Mouse (Mus musculus) adrenal gland (tissue): Measurements from ENCODE around the gene Stkld1.

Experiments used
- intact Hi-C: fragments of 180-260 bp; cut with DNase I; formaldehyde crosslinking; loops from one replicate; pipeline ENCODE4 v1.15.1; 2025

The Stkld1 gene

DNA sequence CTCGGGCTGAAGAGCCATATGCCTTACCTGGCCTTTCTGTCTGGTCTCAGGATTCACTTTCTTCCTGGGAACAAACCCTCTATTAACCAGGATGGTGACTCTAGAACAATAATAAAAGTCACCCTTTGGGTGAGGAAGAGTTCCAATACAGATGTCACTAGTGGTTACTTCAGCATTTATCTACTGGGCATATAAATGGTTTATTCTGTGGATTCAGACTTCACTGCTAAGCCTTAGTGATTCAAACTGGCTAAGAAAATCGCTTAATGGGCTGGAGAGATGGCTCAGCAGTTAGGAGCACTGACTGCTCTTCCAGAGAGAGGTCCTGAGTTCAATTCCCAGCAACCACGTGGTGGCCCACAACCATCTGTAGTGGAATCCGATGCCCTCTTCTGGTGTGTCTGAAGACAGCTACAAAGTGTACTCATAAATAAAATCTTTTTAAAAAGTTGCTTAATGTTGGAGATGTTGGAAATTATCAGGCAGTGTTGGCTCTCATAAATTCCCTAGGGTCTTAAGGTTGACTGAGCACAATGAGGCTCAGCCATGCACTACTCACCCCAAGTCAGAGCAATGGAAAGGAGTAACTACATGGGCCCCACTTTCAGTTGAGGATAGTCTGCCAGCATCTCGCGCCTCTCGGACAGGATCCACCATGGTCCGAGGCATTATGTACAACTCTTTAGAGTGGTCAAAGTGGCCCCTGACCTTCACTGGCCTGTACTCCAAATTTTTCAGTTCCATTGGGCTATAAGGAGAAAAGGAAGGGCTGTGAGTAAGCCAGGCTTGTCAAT is 19.5 kb upstream of the Stkld1 start:
- intact Hi-C loops = no loop called here

DNA sequence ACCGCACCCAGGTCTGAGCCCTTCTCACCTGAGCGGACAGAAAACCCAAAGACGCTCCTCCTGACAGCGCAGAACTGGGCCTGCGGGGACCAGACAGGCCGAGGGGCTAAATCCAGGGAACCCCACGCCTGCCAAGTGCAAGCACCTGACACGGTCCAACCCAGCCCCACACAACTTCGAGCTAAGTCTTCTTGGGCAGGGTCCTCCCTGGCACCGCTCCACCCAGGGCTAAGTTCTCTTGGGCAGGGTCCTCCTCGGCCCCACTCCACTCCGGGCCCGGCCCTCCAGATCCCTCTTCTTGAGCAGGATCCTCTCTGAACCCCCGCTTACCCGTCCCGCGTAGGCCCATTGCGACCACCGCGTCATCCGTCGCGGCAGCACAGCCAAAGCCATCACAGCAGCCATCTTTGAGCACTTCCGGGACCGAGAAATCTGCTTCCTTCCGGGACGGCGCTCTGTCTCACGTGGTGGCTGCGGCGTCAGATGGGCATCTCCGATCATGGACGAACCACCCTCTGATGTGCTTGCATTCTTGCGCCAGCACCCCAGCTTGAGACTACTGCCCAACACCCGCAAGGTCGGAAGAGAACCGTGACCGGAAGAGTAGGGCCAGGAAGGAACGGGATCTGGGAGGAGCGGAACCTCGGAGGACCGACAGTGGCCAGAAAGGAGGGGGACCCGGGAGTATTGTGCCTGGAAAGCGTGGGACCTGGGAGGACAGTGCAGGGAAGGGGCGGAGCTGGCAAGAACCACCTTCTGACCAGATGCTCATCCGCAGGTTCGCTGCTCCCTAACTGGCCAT is 17.7 kb upstream of the Stkld1 start, which contains the start of the genes Surf2 and Surf1:
Gene Surf2, plus strand, starts transcription at position 441 of the 802 bp plus-strand sequence.
Gene Surf1, minus strand, starts transcription at position 604 of the 802 bp plus-strand sequence.
- intact Hi-C loops = no loop called here

DNA sequence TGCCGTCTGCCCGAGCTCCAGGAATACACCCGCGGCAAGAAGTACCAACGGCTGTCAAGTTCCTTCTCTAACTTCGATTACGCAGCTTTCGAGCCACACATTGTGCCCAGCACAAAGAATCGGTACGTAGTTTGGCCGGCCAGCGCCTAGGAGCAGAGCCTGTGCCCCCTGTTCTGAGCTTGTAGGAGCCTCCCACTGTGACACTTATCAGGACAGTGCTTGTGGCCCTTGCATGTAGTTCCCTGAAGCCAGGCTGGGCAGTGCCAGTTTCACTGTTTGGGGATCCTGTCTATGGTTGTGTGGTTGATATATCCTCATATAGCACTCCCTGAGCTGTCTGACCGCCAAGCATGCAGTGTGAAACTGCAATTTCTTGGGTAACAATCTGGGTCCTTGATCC is 17.1 kb upstream of the Stkld1 start:
- intact Hi-C loops = no loop called here

DNA sequence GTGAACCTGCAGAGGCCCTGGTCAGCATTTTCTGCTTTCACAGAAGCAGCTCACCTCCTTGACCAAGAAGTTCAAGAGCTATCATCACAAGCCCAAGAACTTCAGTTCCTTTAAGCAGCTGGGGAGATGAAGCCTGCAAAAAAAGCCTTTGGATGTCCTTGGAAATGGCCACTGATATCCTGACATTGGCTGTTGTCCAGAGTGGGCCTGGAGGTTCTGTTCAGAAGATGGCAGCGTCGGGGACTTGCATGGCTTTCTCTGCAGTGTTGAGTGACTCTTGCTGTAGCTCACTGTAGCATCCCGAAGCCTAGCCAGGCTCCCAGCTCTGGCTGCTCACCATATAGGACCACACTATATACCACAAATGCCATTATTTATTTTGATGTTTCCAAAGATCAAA is 14.2 kb upstream of the Stkld1 start:
- intact Hi-C loops = no loop called here

DNA sequence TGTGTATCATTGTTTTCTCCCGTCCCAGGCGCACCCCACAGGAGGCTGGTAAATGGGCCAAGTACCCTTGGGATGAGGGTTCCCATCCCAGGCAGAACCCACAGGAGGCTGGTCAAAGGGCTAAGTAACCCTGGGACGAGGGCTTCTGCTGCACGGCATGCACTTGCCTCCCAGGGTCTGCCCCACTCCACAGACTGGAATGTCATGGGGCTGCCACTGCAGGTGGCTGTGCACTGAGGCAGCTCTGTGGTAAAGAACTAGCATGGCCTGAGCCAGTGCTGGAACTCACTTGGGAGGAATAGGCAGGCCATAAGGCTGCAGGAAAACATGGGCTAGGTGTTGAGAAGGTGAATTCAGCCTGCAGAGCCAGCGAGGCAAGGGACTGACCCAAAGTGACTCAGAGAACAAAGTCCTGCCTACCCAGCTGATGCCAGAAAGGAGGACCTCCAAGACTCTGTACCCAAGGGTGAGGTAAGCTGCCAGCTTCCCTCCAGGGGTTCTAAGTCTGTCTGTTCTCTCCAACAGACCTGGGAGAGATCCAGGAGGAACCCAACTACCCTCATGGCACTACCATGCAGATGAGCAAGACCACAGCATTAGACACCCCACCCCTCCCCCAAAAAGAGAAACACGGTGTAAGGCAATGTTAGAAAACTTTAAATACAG is 13.5 kb upstream of the Stkld1 start:
- intact Hi-C loops = no loop called here

DNA sequence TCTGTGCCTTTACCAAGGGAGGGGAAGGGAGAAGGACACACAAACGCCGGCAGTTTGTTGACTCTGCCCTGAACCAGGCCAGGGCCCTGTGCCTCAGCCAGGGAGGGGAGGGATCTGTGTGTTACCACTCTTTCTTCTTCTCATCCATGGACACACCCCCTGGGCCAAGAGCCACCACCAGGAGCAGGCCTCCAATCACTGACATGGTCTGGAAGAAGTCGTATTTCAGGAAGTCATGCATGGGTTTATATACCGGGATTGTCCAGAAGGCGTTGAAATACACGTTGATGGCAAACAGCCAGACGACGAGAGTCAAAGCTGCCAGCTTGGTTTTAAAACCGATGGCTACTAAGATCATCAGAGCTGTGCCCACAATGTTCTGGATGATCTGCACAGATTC is 12.1 kb upstream of the Stkld1 start:
- intact Hi-C loops = no loop called here

DNA sequence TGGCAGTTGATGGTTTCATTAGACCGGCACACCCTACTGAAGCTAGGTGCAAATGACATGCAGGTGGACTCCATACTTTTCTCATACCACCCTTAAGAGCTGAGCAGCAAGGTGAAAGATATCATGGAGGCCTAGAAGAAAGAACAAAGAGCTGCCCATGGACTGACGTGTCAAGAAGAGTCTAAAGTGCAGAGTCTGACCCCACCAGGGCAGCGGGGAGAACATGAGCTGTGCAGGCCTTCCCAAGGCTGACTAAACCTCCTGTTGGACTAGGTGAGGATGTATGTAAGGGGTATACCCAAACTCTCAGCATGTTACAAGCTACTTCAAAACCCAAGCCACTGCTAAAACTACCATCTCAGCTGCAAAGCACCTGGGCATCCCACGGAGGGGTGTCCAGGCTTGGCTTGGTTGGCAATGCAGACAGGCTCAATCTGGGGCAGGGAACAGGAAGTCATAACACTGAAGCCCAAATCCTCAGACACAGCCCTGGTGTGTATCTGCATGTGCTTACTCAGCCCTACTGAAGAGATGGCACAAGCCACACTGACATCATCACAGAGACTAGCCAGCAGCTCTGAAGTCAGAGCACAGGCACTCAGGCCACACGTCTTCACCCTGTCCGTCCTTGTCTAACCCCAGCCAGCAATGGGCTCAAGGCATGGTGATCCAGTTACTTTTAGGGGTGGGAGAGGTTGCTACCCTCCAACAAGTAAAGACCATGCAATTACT is 5.9 kb upstream of the Stkld1 start:
- intact Hi-C loops = no loop called here

DNA sequence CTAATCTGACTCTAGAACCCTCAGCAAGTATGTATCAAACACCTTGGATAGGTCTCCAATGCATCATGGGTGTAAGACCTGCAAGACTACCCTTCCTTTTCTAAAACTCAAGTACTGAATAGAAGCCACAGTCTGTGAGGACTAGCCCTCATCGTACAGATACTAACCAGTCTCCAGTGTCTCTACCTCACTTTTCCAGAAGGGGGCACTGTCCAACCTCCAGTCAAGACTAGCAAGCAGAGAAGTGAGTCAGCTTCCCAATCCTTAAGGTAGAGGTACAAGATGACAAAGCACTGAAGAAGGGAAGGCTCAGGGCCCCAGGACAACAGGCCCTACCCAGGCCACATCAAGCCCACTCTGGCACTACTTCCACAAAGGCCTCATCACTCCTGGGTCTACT is 3.5 kb upstream of the Stkld1 start:
- intact Hi-C loops = loop anchor here (5.0 kb wide), 2 partner anchors 82 to 107 kb away; no protein-coding TSS in a partner anchor

DNA sequence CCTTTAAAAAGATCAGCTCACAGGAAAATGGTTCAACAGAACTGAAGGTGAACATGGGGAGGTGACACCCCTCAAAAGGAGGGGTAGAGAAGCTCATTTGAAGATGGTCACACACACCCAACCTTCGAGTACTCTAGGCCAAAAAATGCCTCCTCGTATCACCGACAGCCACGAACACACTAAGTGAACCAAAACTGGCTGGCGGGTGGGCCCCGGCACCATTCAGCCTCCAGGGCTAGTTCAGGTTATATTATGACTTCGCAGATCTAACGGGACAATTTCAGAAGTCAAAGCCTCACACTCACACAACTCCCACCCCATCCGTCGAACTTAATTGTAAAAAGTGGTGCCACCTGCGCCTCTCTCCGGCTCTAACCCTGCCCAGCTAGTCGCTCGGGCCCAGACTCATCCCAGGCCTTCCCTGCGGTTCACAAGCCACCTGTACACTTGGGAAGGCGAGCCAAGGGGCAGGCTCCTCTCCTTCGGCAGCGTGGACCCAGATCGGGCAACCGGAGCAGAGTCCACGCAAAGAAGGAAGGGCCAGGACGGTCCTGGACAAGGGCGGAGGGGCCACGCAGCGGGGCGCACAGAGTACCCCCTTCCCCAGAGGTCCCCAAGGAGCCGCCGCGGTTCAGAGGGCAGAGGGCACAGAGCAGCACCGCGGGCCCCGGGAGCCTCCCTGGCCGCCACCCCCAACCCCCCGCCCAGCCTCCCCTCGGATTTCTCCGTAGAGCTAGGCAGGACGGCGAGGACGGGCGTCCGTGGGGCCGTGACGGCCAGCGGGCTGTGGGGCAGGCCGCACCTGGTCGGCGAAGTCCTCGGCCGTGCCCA is 1.2 kb upstream of the Stkld1 start:
- intact Hi-C loops = loop anchor here (5.0 kb wide), 2 partner anchors 80 to 105 kb away; no protein-coding TSS in a partner anchor

DNA sequence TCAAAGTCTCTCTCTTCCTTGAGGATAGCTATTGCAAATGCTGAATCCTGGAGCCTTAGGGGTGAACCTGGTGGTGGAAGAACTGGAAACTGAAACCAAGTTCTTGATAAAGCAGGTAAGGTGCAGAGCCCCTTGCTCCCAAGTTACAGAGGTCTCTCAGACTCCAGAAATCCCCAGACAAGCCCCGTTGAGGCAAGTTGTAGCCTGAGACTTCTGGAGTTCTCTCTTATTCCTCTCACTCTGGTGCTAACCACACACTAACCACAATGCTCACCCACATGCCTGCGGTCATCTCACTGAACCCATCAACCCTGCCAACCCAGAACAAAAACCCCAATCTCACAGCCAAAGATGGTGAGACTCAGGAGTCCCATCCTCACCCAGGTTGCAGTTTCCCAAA is 1.4 kb downstream of the Stkld1 start:
- intact Hi-C loops = no loop called here

DNA sequence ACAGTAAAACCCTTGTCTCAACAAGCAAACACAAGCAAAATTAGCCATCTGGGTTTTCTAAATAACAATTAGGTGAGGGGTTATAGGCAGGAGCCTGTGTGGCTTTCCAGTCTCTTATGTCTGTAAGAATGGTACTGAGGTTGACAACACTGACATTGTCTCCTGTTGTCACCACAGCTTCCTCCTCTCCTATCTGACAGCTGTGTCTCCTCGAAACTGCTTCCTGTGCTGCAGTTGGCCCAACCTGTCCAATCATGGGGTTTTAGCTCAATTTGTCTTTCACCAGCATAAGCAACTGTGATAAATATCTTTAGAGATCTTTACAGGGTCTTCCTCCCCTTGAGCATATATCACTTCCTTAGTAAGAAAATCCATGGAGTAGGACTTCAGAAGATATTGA is 2.6 kb downstream of the Stkld1 start:
- intact Hi-C loops = no loop called here

DNA sequence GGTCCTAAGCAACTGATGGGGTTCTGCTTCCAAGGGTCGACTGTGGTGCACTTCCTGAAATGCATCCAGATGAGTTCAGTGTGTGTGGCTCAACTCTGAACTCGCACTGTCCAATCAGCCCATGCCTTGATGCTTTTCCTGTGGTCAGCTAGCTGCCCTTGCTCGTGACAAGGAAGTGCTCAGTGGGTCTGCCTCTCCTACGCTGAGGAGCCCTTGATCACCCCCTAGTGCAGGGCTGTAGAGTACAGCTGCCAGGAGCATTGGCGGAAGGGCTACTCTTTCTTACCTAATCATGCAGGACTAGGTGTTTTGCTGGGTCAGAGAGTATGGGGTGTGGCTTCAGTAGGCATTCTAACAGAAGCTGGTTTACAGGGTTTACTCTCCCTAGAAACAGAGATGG is 7.7 kb downstream of the Stkld1 start:
- intact Hi-C loops = no loop called here

DNA sequence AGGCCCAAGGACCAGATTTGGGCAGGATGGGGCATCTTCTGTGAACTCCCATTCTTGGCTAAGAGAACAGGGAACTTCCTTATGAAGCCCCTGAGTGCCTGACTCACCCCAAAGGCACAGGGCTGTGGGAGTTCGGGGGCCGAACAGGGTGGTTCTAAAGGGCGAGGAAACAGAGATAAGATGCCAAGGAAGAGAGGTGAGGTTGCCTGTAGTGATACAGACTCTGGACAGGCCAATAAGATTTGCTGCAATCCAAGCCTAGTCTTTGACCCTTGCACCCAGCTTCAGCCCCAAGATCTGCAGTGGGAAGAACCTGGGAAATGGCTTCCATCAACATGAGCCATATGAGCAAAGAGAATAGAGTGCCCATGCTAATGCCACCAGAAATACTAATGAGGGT is 9.4 kb downstream of the Stkld1 start:
- intact Hi-C loops = no loop called here

DNA sequence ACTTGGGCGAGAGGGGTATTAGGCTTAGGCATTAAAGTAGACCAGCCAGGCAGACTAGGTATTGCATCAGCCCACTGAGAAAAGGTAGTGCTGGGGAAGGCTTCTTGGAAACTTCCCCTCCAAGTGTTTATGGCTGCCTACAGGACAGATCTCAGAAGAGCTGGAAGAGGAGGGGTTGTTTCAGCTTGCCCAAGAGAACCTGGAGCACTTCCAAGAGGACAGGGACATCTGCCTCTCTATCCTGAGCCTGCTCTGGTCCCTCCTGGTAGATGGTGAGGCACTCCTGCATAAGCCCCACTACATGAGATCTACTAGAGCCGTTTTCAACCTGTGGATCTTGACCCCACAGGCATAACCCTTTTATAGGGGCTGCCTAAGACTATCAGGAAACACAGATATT is 16.6 kb downstream of the Stkld1 start:
- intact Hi-C loops = no loop called here

DNA sequence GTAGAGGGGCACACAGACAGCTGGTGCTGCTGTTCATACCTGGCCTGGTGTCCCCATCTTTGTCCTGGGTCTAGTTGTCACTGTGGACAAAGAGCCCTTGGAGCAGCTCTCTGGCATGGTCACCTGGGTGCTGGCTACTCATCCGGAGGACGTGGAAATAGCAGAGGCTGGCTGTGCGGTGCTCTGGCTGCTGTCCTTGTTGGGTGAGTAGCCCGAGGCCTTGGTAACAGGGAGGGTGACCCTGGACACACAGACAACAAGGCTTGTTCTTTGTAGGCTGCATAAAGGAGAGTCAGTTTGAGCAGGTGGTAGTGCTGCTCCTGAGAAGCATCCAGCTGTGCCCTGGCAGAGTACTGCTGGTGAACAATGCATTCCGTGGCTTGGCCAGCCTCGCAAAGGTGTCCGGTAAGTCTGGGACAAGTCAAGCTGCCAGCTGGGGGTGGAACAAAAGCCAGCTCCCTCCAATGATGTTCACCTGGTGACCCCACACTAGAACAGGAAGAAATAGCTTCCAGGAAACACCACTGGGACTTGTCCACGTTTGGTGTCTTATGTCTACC is 17.6 kb downstream of the Stkld1 start:
- intact Hi-C loops = no loop called here

DNA sequence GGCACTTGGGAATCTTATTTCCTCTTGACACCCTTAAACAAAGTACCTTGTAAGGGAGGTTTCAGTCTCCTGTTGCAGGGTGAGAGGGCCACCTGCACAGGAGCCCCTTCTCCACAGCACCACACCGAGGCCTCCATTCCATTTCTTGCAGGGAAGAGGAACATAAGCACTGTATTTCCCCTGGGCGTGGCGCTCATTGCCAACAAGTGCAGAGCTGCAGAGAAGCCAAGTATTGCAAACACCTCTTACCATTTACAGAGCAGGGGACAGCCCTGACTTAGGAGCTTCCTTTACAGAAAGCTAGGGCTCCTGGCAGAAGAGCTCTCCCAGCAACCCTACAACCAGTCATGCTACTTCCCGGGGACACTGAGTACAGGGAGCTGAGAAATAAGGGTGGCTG is 18.3 kb downstream of the Stkld1 start:
- intact Hi-C loops = no loop called here

DNA sequence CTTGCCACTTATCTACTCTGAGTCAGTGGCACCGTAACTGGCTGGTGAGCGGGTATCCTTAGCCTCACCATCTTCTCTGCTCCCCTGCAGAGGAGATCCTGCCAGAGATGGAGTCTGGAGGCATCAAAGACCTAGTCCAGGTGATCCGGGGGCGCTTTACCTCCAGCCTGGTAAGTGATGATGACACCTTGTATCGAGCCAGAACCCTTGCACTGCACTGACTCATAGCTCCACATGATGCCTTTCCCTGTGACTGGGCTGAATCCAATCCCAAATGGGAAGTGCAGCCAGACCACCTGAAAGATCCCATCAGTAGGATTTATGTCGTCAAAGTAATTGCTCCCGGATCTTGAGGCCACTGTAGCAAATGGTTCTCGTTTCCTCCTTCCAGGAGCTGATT is 19.0 kb downstream of the Stkld1 start:
- intact Hi-C loops = no loop called here

DNA sequence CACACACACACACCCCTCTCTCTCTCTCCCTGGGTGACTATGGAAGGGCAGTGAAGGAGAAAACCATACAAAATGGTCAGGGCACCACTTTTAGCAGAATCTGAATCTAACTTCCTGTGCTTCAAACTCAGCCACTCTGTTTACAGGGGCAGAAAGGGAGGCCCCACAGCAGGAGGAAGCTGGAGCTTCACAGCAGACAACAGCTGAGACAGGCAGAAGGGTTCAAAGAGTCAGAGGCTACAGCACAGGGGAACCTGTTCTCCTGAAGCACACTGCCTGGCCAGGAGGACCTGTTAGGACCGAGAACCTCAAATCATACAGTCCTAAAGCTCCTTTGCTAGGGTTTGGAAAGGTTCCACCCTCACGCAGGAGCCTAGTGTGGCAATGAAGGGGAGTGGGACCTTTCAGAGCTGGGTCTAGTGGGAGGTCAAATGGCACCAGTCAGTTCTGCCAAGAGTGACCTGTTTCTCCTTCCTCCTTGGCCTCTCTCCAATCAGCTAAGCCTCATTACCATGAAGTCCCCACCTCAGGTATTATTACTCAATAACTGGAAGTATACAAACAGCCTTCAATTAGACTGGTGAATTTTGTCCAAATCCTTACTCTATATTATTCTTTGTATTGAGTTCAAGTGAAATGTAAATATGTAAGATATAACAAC is 21.0 kb downstream of the Stkld1 start:
- intact Hi-C loops = no loop called here

DNA sequence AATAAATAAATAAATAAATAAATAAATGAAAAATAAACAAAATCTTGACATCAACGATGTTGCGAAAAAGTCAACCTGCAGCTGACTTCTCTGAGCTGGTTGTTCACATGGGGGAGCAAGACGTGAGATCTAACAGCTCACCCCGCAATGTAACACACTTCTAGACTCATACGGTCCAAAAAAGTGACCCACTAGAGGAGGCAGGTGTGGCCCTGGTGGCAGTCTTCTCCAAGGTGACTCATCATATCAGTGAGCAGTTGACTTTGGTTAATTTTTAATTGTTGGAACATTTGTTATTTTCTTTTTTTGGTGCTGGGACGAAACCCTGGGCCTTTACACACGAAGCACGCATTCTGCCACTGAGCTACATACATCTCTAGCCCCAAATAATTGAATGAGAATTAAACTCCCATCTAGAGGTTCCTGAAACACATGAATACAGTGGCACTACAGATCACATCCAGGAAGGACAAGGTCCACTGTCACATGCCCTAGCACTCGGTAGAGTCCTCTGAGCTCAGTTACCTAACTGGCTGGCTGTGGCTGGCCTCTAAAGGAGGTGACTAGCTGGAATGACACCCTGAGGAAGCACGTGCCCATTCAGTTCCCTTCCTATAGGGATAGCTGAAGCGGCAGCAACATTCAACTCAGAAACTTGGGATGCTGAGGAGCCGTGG is 23.1 kb downstream of the Stkld1 start:
- intact Hi-C loops = no loop called here
